Mouse (Mus musculus) left cerebral cortex, adult 18-20 months (tissue): Measurements from ENCODE around the gene 4933414I15Rik. TPM values are rescaled to one million over a fixed set of nuclear protein-coding genes. Genes with fewer than 3 reads are reported as not detected.

ENCODE experiments used
- DNase-seq, 2 experiments: peaks; one replicate each; pipeline ENCODE4 v3.0.0; 2021 to 2022; ENCODE audit warnings: low spot score in 2 of 2, mixed read lengths in 1 of 2
- long read RNA-seq, 2 experiments: library from polyadenylated mRNA; stranded (forward); transcript quantifications; one replicate each; pipeline ENCODE4 v2.0.0; 2021
- total RNA-seq, 2 experiments: library from RNA; stranded (reverse); gene quantifications; 2 replicates each; pipeline ENCODE4 v1.2.3; 2021

The 4933414I15Rik gene
- total RNA-seq, result not detected
- long read RNA-seq, experiment 1, result 0 reads
- long read RNA-seq, experiment 2, result 0 reads

- DNase-seq, result no peak
Measured at GRCm38 (mm10) chr11:50943506-50943905, at the start of gene 4933414I15Rik. TSS of gene 4933414I15Rik (minus strand) at chr11:50943765.

DNA sequence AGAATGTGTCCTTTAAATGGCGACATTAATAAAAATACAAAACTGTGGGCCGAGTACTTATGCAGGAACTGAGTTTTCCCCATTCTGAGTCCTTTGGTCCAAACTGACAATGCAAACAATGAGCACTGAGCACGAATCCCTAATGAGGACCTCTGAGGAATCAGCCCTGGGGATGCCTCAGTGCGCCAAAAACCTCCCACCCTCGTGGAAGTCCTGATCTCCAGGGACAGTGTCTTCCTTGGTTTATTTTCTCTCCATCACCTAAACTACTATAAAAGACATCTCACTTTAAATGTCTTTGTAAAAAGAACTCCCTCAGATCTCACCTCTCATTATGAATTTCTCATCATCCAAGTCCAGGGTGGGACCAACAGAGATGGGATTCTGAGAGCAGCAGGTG is 38.1 kb upstream of the 4933414I15Rik start, which contains the start of gene Olfr1377:
Gene Olfr1377, plus strand, starts transcription at position 301 of the 400 bp plus-strand sequence.
- DNase-seq, result no peak

DNA sequence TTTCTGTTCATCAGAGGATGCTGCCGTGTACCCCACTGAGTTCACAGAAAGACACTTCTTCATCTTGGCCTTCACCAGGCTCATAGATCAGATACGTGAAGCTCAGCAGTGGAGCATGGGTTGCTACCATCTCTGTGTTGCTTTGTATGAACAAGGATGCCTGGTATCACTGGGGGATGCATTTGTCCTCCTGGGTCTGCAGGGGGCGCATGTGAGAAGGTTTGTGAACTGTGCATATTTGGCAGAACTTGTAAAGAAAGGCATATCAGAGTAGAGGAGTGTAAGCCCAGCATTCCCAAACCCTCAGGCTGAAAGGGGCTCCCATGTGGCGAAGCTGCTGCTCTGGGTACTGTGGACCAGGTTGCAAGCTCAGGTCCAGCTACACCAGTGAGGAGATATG is 33.7 kb upstream of the 4933414I15Rik start:
- DNase-seq, result no peak

- no peak for DNase-seq
Measured at GRCm38 (mm10) chr11:50966230-50966629, 22.7 kb upstream of the 4933414I15Rik start, which contains the start of gene Olfr1378. TSS of gene Olfr1378 (plus strand) at chr11:50966530.

GRCm38 (mm10) chr11:50964886-50965285 is 21.3 kb upstream of the 4933414I15Rik start:
- no peak for DNase-seq

DNA sequence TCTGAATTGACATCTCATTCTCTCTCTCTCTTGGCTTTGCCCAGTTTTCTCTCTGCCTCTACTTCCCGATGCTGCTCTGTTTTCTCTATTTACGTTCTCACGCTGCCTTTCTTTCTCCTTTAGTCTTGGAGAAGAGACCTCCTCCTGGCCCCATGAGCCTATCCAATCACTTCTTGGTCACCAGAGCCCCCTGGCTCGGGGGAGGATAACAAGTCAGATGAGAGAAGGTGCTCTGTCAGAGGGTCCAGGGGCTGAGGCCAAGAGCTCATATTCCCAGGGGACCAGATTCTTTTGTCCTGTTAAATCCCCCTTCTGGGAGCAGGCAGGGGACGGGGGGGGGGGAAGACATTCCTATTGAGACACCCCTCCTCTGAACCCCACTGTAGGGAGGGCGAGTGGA is 10.1 kb upstream of the 4933414I15Rik start, which contains the start of gene Prop1:
Gene Prop1, minus strand, starts transcription at position 101 of the 400 bp plus-strand sequence.
- DNase-seq, result no peak

DNA sequence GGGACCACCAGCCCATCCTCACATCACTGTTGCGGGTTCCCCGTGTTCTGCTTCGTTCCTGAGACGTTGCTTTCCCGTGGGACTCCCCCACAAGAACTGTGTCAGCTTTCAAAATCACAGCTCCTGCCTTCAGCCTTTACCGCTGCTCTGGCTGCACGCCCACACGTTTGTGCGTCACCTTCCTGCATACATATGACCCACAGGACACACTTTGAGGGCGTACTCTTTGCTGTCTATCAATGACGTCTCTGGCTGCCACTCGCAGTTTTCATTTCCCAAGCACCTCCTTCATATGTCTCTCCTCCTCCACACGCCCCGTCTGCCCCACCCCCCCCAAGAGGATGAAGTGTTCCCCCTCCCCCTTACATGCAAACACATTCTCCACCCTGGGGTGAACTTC is 8.7 kb upstream of the 4933414I15Rik start:
- peak; percentile 33 to 36 for DNase-seq

DNA sequence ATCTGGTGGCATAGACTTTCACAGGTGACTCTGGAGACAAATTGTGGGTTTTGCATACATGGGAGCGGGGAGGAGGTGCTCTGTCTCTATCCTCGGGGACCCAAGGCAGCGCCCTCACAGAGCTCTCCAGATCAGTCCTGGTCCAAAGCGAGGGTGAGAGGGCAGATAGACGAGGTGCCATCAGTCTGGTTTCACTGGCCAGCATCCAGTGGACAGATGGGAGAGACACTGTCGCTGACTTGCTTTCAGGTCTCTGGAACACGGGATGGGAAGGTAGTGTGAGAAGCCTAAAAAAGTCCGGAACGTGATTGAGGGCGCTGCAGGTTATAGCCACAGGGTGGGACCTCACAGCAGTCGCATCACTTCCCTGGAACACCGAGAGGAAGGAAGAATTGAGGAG is 1.2 kb downstream of the 4933414I15Rik start:
- no peak for DNase-seq

GRCm38 (mm10) chr11:50939621-50940366 is 3.8 kb downstream of the 4933414I15Rik start:
- DNase-seq, result peak; percentile 16 to 31

- DNase-seq, result no peak
Measured at GRCm38 (mm10) chr11:50938435-50938834, 5.1 kb downstream of the 4933414I15Rik start.

- no peak for DNase-seq
Measured at GRCm38 (mm10) chr11:50932040-50932439, 11.5 kb downstream of the 4933414I15Rik start.

- peak; percentile 81 to 85 for DNase-seq
Measured at GRCm38 (mm10) chr11:50931451-50931866, 12.1 kb downstream of the 4933414I15Rik start, which contains the start of gene Zfp354b. TSS of gene Zfp354b (minus strand) at chr11:50931633.

DNA sequence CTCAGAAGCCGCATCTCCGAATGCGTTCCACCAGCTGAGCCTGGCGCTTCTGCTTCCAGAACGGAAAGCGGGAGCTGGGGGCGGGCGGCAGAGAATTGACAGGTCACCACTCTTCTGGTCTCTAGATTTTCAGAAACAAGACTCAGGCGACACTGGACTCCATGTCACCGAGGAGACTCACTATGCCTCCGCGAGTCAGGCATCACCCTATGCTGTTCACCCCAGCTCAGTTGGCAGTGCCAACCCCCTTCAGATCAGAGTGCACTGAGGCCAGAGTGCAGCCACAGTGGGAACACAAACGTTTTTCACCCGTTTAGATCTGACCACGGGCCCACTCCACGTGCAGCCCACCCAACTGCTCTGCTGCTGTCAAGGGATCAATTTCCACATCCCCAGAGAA is 12.5 kb downstream of the 4933414I15Rik start:
- DNase-seq, result peak in 1 of 2 experiments; percentile 16

DNA sequence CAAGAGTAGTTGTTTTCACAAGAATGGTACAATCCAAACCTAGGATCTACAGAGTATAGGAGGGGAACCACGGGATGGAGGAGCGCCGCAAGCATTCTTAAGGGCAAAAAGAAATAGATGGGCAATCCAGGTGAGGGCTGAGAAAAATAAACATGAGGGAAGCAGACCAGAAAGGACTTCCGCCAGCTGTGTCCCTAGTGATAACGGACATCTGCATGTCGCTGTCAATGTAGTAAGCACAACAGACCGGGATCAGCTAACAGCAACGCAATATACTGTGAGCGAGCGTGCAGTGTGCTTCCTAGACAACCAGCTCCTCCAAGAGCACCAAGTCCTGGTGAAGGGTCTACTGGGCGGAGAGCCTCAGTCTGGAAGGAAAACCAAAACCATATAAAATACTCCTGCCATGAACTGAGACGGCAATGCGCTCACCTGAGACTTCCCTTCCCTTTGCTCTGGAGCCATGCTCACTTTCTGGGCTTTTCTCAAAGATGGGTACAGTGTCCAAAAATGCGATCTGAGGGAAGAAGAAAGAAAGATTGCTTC is 13.0 kb downstream of the 4933414I15Rik start:
- peak in 1 of 2 experiments; percentile 10 for DNase-seq

GRCm38 (mm10) chr11:50915671-50916320 is 27.8 kb downstream of the 4933414I15Rik start, which contains the start of gene Zfp2:
TSS of gene Zfp2 (minus strand) at chr11:50916165.
- peak; percentile 91 to 93 for DNase-seq

DNA sequence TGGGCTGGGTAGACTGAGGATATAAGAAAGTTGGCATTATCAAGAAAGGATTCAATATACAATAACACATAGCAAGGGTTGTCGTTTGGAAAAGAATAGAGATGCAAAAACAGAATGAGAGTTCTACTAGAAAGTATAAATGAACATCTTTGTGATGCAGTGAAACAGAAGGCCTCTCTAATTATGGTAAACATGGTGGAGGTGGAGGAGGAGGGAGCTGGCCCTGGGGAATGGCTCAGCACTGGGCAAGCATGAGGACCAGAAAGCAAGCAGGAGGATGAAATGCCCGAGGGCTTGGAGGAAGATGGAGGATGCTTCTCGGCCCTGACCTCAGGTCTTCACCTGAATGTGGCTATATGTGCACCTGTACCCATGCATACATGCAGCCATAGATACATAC is 29.1 kb downstream of the 4933414I15Rik start:
- DNase-seq, result peak in 1 of 2 experiments; percentile 23

DNA sequence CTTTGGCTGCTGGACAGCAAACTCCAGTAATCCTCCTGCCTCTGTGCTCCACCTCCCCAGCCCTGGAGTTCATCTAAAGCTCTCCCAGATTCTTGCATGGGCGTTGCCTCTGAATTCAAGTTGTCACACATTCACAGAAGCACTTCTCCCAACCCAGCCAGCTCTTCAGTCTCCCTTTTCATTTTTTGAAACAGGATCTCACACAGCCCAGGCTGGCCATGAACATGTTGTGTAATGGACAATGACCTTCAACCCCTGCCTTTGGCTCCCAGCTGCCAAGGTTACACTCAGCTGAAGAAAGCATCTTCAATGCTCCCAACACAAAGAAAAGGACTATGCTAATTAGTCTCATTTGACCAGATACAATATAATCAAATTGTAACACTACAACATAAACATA is 30.3 kb downstream of the 4933414I15Rik start:
- DNase-seq, result no peak

- peak in 1 of 2 experiments; percentile 28 for DNase-seq
Measured at GRCm38 (mm10) chr11:50908136-50908535, 35.4 kb downstream of the 4933414I15Rik start.

DNA sequence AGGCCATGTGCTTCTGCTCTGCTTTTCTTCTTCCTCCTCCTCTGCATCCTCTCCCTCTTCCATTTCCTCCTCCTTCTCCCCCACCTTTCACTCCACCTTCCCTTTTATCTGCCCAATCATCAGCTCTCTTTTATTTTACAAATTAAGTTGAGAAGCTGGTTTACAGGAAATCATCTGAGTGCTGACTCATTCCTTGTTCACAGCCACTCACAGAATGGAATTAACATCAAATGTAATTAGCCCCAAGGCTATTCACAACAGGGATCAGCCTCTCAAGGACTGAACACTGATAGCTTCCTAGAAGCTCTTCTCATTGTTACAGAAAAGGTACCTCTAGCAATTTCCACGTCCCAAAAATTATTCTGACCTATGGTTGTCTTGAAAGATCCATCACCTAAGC is 46.2 kb downstream of the 4933414I15Rik start:
- no peak for DNase-seq

DNA sequence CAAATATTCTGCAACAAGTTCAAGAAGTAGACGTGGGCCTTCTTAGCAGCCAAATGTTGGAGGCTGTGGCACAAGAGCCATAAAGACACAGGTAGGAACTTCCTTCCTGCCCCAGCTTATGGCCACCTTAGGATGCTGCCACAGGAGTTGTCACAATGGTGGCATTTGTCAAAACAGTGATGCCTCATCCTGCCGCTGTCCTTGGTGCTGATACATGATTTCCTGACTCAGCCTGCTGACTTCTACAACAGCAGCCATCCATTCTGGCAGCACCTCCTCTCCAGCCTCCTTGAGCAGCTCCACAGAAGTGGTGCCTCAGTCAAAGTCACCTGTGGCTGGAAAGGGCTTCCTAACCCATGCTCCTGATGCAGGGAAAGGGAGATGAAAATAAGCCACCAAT is 51.1 kb downstream of the 4933414I15Rik start:
- no peak for DNase-seq
